Mouse (Mus musculus) retina, postnatal 1 day (tissue): ENCODE measurements around the gene Bnip3.

Source experiments
- DNase-seq: peaks from one replicate; pipeline ENCODE4 v3.0.0-alpha.2; 2012

Gene Bnip3

DNA sequence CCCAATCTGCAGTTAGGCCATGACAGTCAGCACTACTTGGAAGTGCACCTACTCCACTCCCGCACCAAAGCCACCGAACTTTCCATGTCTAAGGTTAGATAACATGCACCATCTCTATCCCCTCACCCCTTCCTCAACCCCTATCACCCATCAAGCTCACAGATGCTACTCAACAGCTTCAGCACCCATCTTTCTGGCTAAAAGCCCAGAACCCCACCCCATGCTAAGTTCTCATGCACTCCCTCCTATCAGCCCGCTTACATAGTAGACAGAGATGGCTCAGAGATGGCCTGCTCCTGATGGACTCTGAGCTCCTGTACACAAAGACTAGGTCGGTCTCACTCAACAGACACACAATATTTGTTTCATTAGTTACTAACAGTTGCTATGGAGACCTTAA is 65.9 kb downstream of the Bnip3 start:
- DNase-seq = no peak

DNA sequence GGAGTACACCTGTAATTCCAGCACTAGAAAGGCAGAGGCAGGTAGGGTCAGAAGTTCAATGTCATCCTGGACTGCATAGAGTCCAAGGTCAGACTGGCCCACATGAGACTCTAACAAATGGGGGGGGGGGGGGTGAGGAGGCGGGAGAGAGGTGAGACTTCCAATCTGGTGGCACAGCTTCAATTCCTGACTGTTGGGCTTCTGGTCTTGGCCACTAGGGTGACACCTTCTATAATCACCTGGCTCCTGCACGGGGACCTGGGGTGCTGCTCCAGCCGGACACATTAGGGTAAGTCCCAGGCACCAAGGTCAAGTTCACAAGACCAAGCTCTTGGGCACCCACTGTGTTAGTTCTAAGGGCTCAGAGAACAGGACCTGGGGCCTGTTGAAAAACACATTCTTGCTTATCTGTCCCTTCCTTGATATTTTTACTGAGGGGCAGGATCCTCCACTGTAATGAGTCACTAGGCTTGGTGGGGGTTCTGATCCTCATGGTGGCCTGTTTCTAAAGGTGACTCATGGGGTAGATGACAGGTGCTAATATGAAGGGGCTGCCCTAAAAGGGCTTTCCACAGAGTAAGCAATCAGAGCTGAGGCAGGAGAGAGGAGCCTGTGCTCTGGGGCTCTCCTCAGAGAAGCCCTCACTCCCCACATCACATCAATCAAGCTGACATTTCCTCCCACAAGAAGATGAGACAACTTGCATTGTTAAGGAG is 67.7 kb downstream of the Bnip3 start:
- DNase-seq = no peak
